Mouse (Mus musculus) heart, adult 2 months (tissue): ENCODE data around the gene Lama5.

Experiments
- CTCF ChIP-seq: fragments of 200-600 bp; IDR thresholded peaks from 2 replicates; pipeline ENCODE4 v1.8.1; 2022; ENCODE audit warnings: antibody characterized with exemption, mild to moderate bottlenecking, moderate library complexity
- EP300 ChIP-seq: fragments of 200-500 bp; IDR thresholded peaks from 2 replicates; pipeline ENCODE4 v1.6.1; 2011; ENCODE audit warnings: low read depth, low read length, control low read depth; ENCODE audit not compliant: insufficient read depth

GRCm38 (mm10) chr2:180219145-180219943 is 6.3 kb downstream of the Lama5 start:
- TF ChIP-seq EP300 (no peak), CTCF (no peak)
